9 mouse cellular contexts compared by ENCODE assay signal in the genomic region with DNA sequence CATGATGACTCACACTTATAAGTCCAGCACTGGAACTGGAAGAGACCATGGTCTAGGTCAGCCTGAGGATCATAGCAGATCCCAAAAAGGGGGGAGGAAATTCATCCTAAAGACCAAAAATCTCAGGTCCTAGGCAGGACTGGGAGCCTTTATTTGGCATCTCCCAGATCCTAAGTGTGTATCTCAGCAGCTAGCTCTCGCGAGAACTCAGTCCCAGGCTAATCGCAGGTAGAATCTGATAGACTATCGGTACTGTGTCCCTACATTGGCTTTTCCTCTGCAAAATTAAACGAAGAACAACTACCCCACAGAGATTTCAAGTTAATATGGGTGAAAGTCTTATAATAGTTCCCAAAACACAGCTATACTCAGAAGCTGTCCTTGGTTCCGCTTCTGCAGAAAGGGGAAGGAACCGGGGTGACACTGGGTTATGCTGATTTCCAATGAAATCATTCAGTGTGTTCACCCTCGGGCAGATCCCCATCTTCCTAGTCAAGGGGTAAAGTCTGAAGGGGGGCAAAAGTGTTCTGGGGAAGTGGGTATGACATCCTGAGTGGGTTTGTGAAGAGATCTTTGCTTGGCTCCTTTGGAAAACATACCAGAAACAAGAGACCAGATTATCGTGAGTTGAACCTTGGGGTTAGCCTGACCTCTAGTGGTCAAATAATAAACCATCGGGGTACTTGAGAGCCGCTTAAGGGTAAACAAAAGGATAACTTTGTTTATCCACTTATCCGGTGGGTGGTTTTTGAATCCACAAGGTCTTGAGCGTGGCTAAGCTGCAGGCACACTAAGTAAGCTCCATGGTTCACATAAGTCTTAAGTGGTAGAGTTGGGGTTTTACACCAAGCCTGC. TPM values are rescaled to one million over a fixed set of nuclear protein-coding genes. Genes with fewer than 3 reads are reported as not detected.
DNase-seq lines count a peak whose midpoint lies in the region; ATAC-seq lines count a peak whose summit lies in the region.
"Had no signal": no experiment of that assay in that cellular context is flagged by ENCODE, and none has a peak within 500 bp of the region (broad histone marks: within the 10 kb centered on the region; RNA-seq: fewer than 3 reads in every experiment).

No protein-coding gene starts in this region.

- intact Hi-C loops in gastrocnemius, postnatal 36 days (cut with DNase I) = loop anchor here (2.0 kb wide), 1 partner anchor 447 kb away; no protein-coding TSS in a partner anchor

- 43% methylated on average over 13 of the region's 13 CpGs for WGBS in embryonic facial prominence, embryonic 14.5 days
- WGBS in hindbrain, embryonic 16.5 days = 48% methylated on average over 13 of the region's 13 CpGs
- WGBS in neural tube, embryonic 12.5 days = 47% methylated on average over 13 of the region's 13 CpGs

- no peaks in the 10 kb centered on the region for H3K4me1 ChIP-seq in embryonic facial prominence, embryonic 14.5 days (ENCODE audit: control insufficient read depth, insufficient read depth, low read length)
- H3K4me1 ChIP-seq in hindbrain, embryonic 16.5 days (ENCODE audit: control insufficient read depth, insufficient read depth, low read depth, low read length) = no peaks in the 10 kb centered on the region
- no peaks in the 10 kb centered on the region for H3K4me1 ChIP-seq in neural tube, embryonic 12.5 days
- H3K4me1 ChIP-seq: stomach, embryonic 15.5 days had no signal

- no peak overlapping the region for H3K4me3 ChIP-seq in embryonic facial prominence, embryonic 14.5 days (ENCODE audit: low read depth, low read length)
- no peak overlapping the region for H3K4me3 ChIP-seq in hindbrain, embryonic 16.5 days (ENCODE audit: low read length)
- no peak overlapping the region for H3K4me3 ChIP-seq in neural tube, embryonic 12.5 days
- H3K4me3 ChIP-seq: stomach, embryonic 15.5 days had no signal

- no peaks in the 10 kb centered on the region for H3K27me3 ChIP-seq in embryonic facial prominence, embryonic 14.5 days (replicated peaks; ENCODE audit: control insufficient read depth, insufficient read depth, low read length)
- H3K27me3 ChIP-seq in hindbrain, embryonic 16.5 days (replicated peaks; ENCODE audit: control insufficient read depth, insufficient read depth, low read length) = no peaks in the 10 kb centered on the region
- H3K27me3 ChIP-seq in neural tube, embryonic 12.5 days (replicated peaks) = no peaks in the 10 kb centered on the region
- H3K27me3 ChIP-seq: stomach, embryonic 15.5 days had no signal

- no peaks in the 10 kb centered on the region for H3K9me3 ChIP-seq in embryonic facial prominence, embryonic 14.5 days (ENCODE audit: control insufficient read depth, low read length)
- H3K9me3 ChIP-seq in hindbrain, embryonic 16.5 days (ENCODE audit: control insufficient read depth, low read length) = no peaks in the 10 kb centered on the region
- no peaks in the 10 kb centered on the region for H3K9me3 ChIP-seq in neural tube, embryonic 12.5 days
- H3K9me3 ChIP-seq: stomach, embryonic 15.5 days had no signal

- H3K9ac ChIP-seq in embryonic facial prominence, embryonic 14.5 days (ENCODE audit: low read depth, low read length) = no peak overlapping the region
- no peak overlapping the region for H3K9ac ChIP-seq in hindbrain, embryonic 16.5 days (ENCODE audit: low read depth, low read length)
- H3K9ac ChIP-seq in neural tube, embryonic 12.5 days = no peak overlapping the region
- H3K9ac ChIP-seq: stomach, embryonic 15.5 days had no signal

- H3K27ac ChIP-seq in embryonic facial prominence, embryonic 14.5 days (replicated peaks; ENCODE audit: low read depth, low read length) = no peak overlapping the region
- no peak overlapping the region for H3K27ac ChIP-seq in hindbrain, embryonic 16.5 days (ENCODE audit: low read depth, low read length)
- H3K27ac ChIP-seq in neural tube, embryonic 12.5 days = no peak overlapping the region
- H3K27ac ChIP-seq: stomach, embryonic 15.5 days had no signal

- no peak; the same call in 1 of the 2 replicates for ATAC-seq in embryonic facial prominence, embryonic 14.5 days (ENCODE audit: low read depth)
- ATAC-seq in hindbrain, embryonic 16.5 days = peak; percentile 71
- ATAC-seq in neural tube, embryonic 12.5 days (ENCODE audit: low FRiP score, low read depth) = 0 out of 2 replicates have a peak, but pooled peaks have one; percentile 29

- peak; percentile 65 for DNase-seq in thymus, postnatal 0 days (ENCODE audit: low spot score)
- DNase-seq in thymus, postnatal 36 days = no peak
- DNase-seq in adrenal gland, postnatal 14 days = peak; percentile 26
- peak; percentile 82 for DNase-seq in embryonic facial prominence, embryonic 14.5 days (ENCODE audit: low spot score)
- DNase-seq in lung, adult 18-20 months = peak; percentile 12 to 46
- no peak for DNase-seq in gastrocnemius, postnatal 36 days

- H3K4me2 ChIP-seq in embryonic facial prominence, embryonic 14.5 days (ENCODE audit: low read depth, low read length) = no peak overlapping the region
- H3K4me2 ChIP-seq in hindbrain, embryonic 16.5 days (ENCODE audit: low read length) = no peak overlapping the region
- peak overlapping the region; percentile 28; the same call in 1 of the 2 replicates for H3K4me2 ChIP-seq in neural tube, embryonic 12.5 days (replicated peaks)
- H3K4me2 ChIP-seq: stomach, embryonic 15.5 days had no signal

- H3K36me3 ChIP-seq in embryonic facial prominence, embryonic 14.5 days (ENCODE audit: control insufficient read depth, insufficient read depth, low read length) = no peaks in the 10 kb centered on the region
- no peaks in the 10 kb centered on the region for H3K36me3 ChIP-seq in hindbrain, embryonic 16.5 days (ENCODE audit: control insufficient read depth, insufficient read depth, low read length)
- H3K36me3 ChIP-seq in neural tube, embryonic 12.5 days = no peaks in the 10 kb centered on the region
- H3K36me3 ChIP-seq: stomach, embryonic 15.5 days had no signal

RNA-seq across cellular contexts. Expression of gene Rbbp6, which starts 45.5 kb away (rescaled TPM):
- polyA plus RNA-seq in thymus, postnatal 0 days (2015; fragmentation: Nextera tagmentation; extraction: Ambion mirVana) = 26.6 and 33.9 TPM in 2 replicates
- total RNA-seq in adrenal gland, postnatal 14 days (2021) = 55.2 and 58.2 TPM in 2 replicates
- polyA plus RNA-seq in embryonic facial prominence, embryonic 14.5 days (2014; fragmentation: Nextera tagmentation; extraction: Ambion mirVana) = 31.0 and 31.4 TPM in 2 replicates
- polyA plus RNA-seq in hindbrain, embryonic 16.5 days (2015; fragmentation: Nextera tagmentation; extraction: Ambion mirVana) = 19.5 and 20.2 TPM in 2 replicates
- polyA plus RNA-seq in neural tube, embryonic 12.5 days (2016; fragmentation: Nextera tagmentation; extraction: Ambion mirVana) = 31.9 and 36.2 TPM in 2 replicates
- total RNA-seq in gastrocnemius, postnatal 36 days (2021) = 10 to 100 TPM; 21.2 to 26.4 TPM

Comparison
In these comparisons a context has a peak if more than half of its experiments do, and no peak if none do; other contexts are left out.
1. DNase-seq: peak in thymus, postnatal 0 days (single experiment), adrenal gland, postnatal 14 days (single experiment), embryonic facial prominence, embryonic 14.5 days (single experiment) and lung, adult 18-20 months (2 of 2); none in thymus, postnatal 36 days (0 of 2) and gastrocnemius, postnatal 36 days (0 of 2).